Mouse (Mus musculus): ENCODE measurements around the gene Gripap1. TPM values are rescaled to one million over a fixed set of nuclear protein-coding genes. Genes with fewer than 3 reads are reported as not detected.

The Gripap1 gene
- total and polyA plus RNA-seq, 2 experiments from 2014 or later = 28.3 to 61.1 TPM

DNA sequence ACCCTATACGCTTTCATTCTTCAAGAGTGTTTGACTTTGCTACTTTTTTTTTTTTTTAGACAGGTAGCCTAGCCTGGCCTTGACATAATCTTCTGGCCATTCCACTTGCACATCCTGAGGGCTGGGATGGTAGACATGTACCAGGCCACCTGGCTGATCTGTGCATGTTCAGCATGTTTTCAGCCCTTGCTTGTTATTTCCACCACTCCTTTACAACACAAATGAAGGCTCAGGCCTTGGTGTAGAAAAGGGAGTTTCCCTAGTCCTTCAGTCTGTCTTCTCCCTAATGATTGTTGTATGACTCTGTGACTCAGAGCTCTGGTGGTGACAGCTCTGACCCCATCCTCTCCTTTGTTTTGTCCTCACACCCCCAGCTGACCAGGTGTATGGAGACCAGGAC is 77.6 kb downstream of the Gripap1 start:
- Histone ChIP-seq H3K9me3 (ENCODE audit: low read length) (no peaks in the 10 kb centered on the region), H3K27me3 (ENCODE audit: insufficient read depth, low read length) (no peaks in the 10 kb centered on the region), H3K27ac (no peak overlapping the region), H3K4me2 (ENCODE audit: low read depth, low read length) (no peak overlapping the region), H3K4me1 (ENCODE audit: insufficient read depth, low read length) (no peaks in the 10 kb centered on the region), H3K4me3 (ENCODE audit: low read length) (no peak overlapping the region), H3K9ac (replicated peaks; ENCODE audit: low read length) (no peak overlapping the region), H3K36me3 (ENCODE audit: insufficient read depth, low read length) (no peaks in the 10 kb centered on the region)
- DNase-seq (ENCODE audit: low spot score) (no peak), ATAC-seq (no peak)
- 96% methylated on average over 1 of the region's 1 CpGs for WGBS
- TF ChIP-seq CTCF (IDR thresholded peaks at IDR 0.05; ENCODE audit: low read depth) = no peak

DNA sequence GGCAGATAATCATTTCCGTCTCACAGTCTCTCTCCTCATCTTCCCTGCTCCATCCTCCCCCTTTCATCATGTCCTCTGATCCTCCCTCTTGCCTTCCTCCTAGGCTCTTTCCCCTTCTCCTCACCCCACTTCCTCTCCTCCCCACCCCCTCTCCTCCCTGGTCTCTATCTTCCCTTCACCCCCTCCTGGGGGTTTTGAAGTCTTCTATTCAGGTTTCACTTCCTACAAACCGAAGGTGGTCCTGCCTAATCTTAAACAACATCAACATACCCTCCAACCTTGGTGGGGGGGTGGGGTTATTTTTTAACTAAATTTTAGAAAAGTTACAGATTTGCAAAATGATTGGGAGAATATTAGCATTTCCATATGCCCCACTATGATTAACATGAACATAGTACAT is 78.9 kb downstream of the Gripap1 start:
- ATAC-seq = no peak
- TF ChIP-seq CTCF (IDR thresholded peaks at IDR 0.05; ENCODE audit: low read depth) = no peak

DNA sequence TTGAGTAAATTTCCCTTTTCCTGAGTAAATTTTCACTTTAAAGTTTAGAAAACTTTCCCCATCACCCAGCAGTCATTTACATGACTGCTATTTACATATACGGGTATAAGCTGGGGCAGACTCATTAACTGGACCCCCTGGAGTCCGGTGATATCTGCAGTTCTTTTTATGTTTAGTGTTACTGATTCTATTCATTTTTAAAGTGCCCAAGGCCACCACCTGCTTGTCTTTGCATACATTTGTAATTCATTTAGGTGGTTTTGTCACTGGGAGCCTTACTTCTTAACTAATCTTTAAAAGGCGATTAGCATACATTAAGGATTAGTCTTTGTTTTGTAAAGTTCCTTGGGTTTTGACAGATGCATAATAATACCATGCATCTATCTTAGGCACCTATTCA is 80.3 kb downstream of the Gripap1 start:
- no peak for DNase-seq (ENCODE audit: low spot score)
- WGBS = 43% methylated on average over 3 of the region's 3 CpGs
- Histone ChIP-seq H3K4me3 (ENCODE audit: low read length) (no peak overlapping the region), H3K27ac (no peak overlapping the region), H3K9me3 (ENCODE audit: low read length) (no peaks in the 10 kb centered on the region), H3K36me3 (ENCODE audit: insufficient read depth, low read length) (no peaks in the 10 kb centered on the region; the same call in 1 of the 2 replicates), H3K4me2 (ENCODE audit: low read depth, low read length) (no peak overlapping the region), H3K9ac (replicated peaks; ENCODE audit: low read length) (no peak overlapping the region), H3K4me1 (ENCODE audit: insufficient read depth, low read length) (no peaks in the 10 kb centered on the region), H3K27me3 (ENCODE audit: insufficient read depth, low read length) (no peaks in the 10 kb centered on the region)
- TF ChIP-seq CTCF (IDR thresholded peaks at IDR 0.05; ENCODE audit: low read depth) = no peak
- ATAC-seq = no peak

More for the DNA sequence above, 78.9 kb downstream of the Gripap1 start:
- DNase-seq (ENCODE audit: low spot score) = no peak
- H3K9ac ChIP-seq (replicated peaks; ENCODE audit: low read length) = no peak overlapping the region
- H3K4me2 ChIP-seq (ENCODE audit: low read depth, low read length) = no peak overlapping the region
- WGBS = 30% methylated on average over 2 of the region's 2 CpGs
- H3K27me3 ChIP-seq (ENCODE audit: insufficient read depth, low read length) = no peaks in the 10 kb centered on the region
- no peaks in the 10 kb centered on the region for H3K9me3 ChIP-seq (ENCODE audit: low read length)
- H3K4me3 ChIP-seq (ENCODE audit: low read length) = no peak overlapping the region
- no peaks in the 10 kb centered on the region; the same call in 1 of the 2 replicates for H3K36me3 ChIP-seq (ENCODE audit: insufficient read depth, low read length)
- H3K4me1 ChIP-seq (ENCODE audit: insufficient read depth, low read length) = no peaks in the 10 kb centered on the region
- no peak overlapping the region for H3K27ac ChIP-seq

MicroRNA genes within 50 kb of the gene (microRNA counts, 519-probe panel; counts per million panel counts)
- 3,410 counts per million, percentile 57 among the panel's probes with 10 or more counts for microRNA mmu-miR-1198

Small RNAs within 50 kb of the gene (microRNA-seq; reads per million reads assigned to microRNA genes)
- gene Mir1198 = 32.6 to 33.3 reads per million in 2 experiments

Other genes with a start within 250 kb of the Gripap1 start
- gene Foxp3, start 216.1 kb upstream of the Gripap1 start, total RNA-seq (2014; rRNA removed) = not detected in 2 replicates
- 0.08 and 0.10 TPM in 2 replicates for gene Foxp3, start 216.1 kb upstream of the Gripap1 start, polyA plus RNA-seq (2015; fragmentation: Nextera tagmentation; extraction: Ambion mirVana)
- 19.7 and 23.3 TPM in 2 replicates for gene Ppp1r3f, start 215.5 kb upstream of the Gripap1 start, total RNA-seq (2014; rRNA removed)
- 7.1 and 8.6 TPM in 2 replicates for gene Ppp1r3f, start 215.5 kb upstream of the Gripap1 start, polyA plus RNA-seq (2015; fragmentation: Nextera tagmentation; extraction: Ambion mirVana)
- gene Ccdc22, start 184.2 kb upstream of the Gripap1 start, total RNA-seq (2014; rRNA removed) = 35.6 and 47.6 TPM in 2 replicates
- gene Ccdc22, start 184.2 kb upstream of the Gripap1 start, polyA plus RNA-seq (2015; fragmentation: Nextera tagmentation; extraction: Ambion mirVana) = 20.5 and 21.5 TPM in 2 replicates
- gene Cacna1f, start 182.7 kb upstream of the Gripap1 start, total RNA-seq (2014; rRNA removed) = 0.10 TPM in 1 of 2 replicates, not detected in the other
- gene Cacna1f, start 182.7 kb upstream of the Gripap1 start, polyA plus RNA-seq (2015; fragmentation: Nextera tagmentation; extraction: Ambion mirVana) = 0.11 and 0.33 TPM in 2 replicates
- 500 and 512 TPM in 2 replicates for gene Syp, start 151.3 kb upstream of the Gripap1 start, total RNA-seq (2014; rRNA removed)
- gene Syp, start 151.3 kb upstream of the Gripap1 start, polyA plus RNA-seq (2015; fragmentation: Nextera tagmentation; extraction: Ambion mirVana) = 320 and 325 TPM in 2 replicates
- gene Prickle3, start 132.5 kb upstream of the Gripap1 start, total RNA-seq (2014; rRNA removed) = 1.6 and 1.8 TPM in 2 replicates
- gene Prickle3, start 132.5 kb upstream of the Gripap1 start, polyA plus RNA-seq (2015; fragmentation: Nextera tagmentation; extraction: Ambion mirVana) = 1.1 and 1.6 TPM in 2 replicates
- gene Plp2, start 118.4 kb upstream of the Gripap1 start, total RNA-seq (2014; rRNA removed) = 12.9 and 27.7 TPM in 2 replicates
- gene Plp2, start 118.4 kb upstream of the Gripap1 start, polyA plus RNA-seq (2015; fragmentation: Nextera tagmentation; extraction: Ambion mirVana) = 25.2 and 26.5 TPM in 2 replicates
- 4.2 TPM in 1 of 2 replicates, not detected in the other for gene Magix, start 108.5 kb upstream of the Gripap1 start, total RNA-seq (2014; rRNA removed)
- gene Magix, start 108.5 kb upstream of the Gripap1 start, polyA plus RNA-seq (2015; fragmentation: Nextera tagmentation; extraction: Ambion mirVana) = 0.18 and 0.29 TPM in 2 replicates
- 11.0 and 12.0 TPM in 2 replicates for gene Gpkow, start 92.6 kb upstream of the Gripap1 start, total RNA-seq (2014; rRNA removed)
- gene Gpkow, start 92.6 kb upstream of the Gripap1 start, polyA plus RNA-seq (2015; fragmentation: Nextera tagmentation; extraction: Ambion mirVana) = 38.4 and 38.8 TPM in 2 replicates
- gene Wdr45, start 75.4 kb upstream of the Gripap1 start, total RNA-seq (2014; rRNA removed) = 33.2 and 40.6 TPM in 2 replicates
- 34.0 and 36.4 TPM in 2 replicates for gene Wdr45, start 75.4 kb upstream of the Gripap1 start, polyA plus RNA-seq (2015; fragmentation: Nextera tagmentation; extraction: Ambion mirVana)
- gene Gm45208, start 67.5 kb upstream of the Gripap1 start, total RNA-seq (2014; rRNA removed) = not detected in 2 replicates
- 0.66 and 1.2 TPM in 2 replicates for gene Gm45208, start 67.5 kb upstream of the Gripap1 start, polyA plus RNA-seq (2015; fragmentation: Nextera tagmentation; extraction: Ambion mirVana)
- gene Praf2, start 61.3 kb upstream of the Gripap1 start, total RNA-seq (2014; rRNA removed) = 134 and 137 TPM in 2 replicates
- 129 and 134 TPM in 2 replicates for gene Praf2, start 61.3 kb upstream of the Gripap1 start, polyA plus RNA-seq (2015; fragmentation: Nextera tagmentation; extraction: Ambion mirVana)
- gene Ccdc120, start 38.9 kb upstream of the Gripap1 start, total RNA-seq (2014; rRNA removed) = 183 and 387 TPM in 2 replicates
- 47.6 and 53.3 TPM in 2 replicates for gene Ccdc120, start 38.9 kb upstream of the Gripap1 start, polyA plus RNA-seq (2015; fragmentation: Nextera tagmentation; extraction: Ambion mirVana)
- 27.8 and 36.1 TPM in 2 replicates for gene Tfe3, start 27.2 kb upstream of the Gripap1 start, total RNA-seq (2014; rRNA removed)
- 21.4 and 21.5 TPM in 2 replicates for gene Tfe3, start 27.2 kb upstream of the Gripap1 start, polyA plus RNA-seq (2015; fragmentation: Nextera tagmentation; extraction: Ambion mirVana)
- 3.1 and 3.4 TPM in 2 replicates for gene Kcnd1, start 32.5 kb downstream of the Gripap1 start, total RNA-seq (2014; rRNA removed)
- gene Kcnd1, start 32.5 kb downstream of the Gripap1 start, polyA plus RNA-seq (2015; fragmentation: Nextera tagmentation; extraction: Ambion mirVana) = 4.1 and 5.9 TPM in 2 replicates
- 64.9 and 75.8 TPM in 2 replicates for gene Otud5, start 51.6 kb downstream of the Gripap1 start, total RNA-seq (2014; rRNA removed)
- 36.8 and 37.3 TPM in 2 replicates for gene Otud5, start 51.6 kb downstream of the Gripap1 start, polyA plus RNA-seq (2015; fragmentation: Nextera tagmentation; extraction: Ambion mirVana)
- gene Pim2, start 88.5 kb downstream of the Gripap1 start, total RNA-seq (2014; rRNA removed) = 13.9 and 18.3 TPM in 2 replicates
- 20.8 and 22.3 TPM in 2 replicates for gene Pim2, start 88.5 kb downstream of the Gripap1 start, polyA plus RNA-seq (2015; fragmentation: Nextera tagmentation; extraction: Ambion mirVana)
- 38.0 and 61.0 TPM in 2 replicates for gene Slc35a2, start 94.3 kb downstream of the Gripap1 start, total RNA-seq (2014; rRNA removed)
- gene Slc35a2, start 94.3 kb downstream of the Gripap1 start, polyA plus RNA-seq (2015; fragmentation: Nextera tagmentation; extraction: Ambion mirVana) = 43.7 and 46.2 TPM in 2 replicates
- gene Pqbp1, start 109.5 kb downstream of the Gripap1 start, total RNA-seq (2014; rRNA removed) = 83.8 and 100 TPM in 2 replicates
- 200 and 201 TPM in 2 replicates for gene Pqbp1, start 109.5 kb downstream of the Gripap1 start, polyA plus RNA-seq (2015; fragmentation: Nextera tagmentation; extraction: Ambion mirVana)
- gene Timm17b, start 109.6 kb downstream of the Gripap1 start, total RNA-seq (2014; rRNA removed) = 37.3 and 47.4 TPM in 2 replicates
- 125 and 133 TPM in 2 replicates for gene Timm17b, start 109.6 kb downstream of the Gripap1 start, polyA plus RNA-seq (2015; fragmentation: Nextera tagmentation; extraction: Ambion mirVana)
- gene Gm10491, start 118.1 kb downstream of the Gripap1 start, total RNA-seq (2014; rRNA removed) = not detected in 2 replicates
- not detected in 2 replicates for gene Gm10491, start 118.1 kb downstream of the Gripap1 start, polyA plus RNA-seq (2015; fragmentation: Nextera tagmentation; extraction: Ambion mirVana)
- gene Gm10490, start 119.8 kb downstream of the Gripap1 start, total RNA-seq (2014; rRNA removed) = not detected in 2 replicates
- not detected in 2 replicates for gene Gm10490, start 119.8 kb downstream of the Gripap1 start, polyA plus RNA-seq (2015; fragmentation: Nextera tagmentation; extraction: Ambion mirVana)
- 124 and 154 TPM in 2 replicates for gene Pcsk1n, start 130.1 kb downstream of the Gripap1 start, total RNA-seq (2014; rRNA removed)
- 465 and 477 TPM in 2 replicates for gene Pcsk1n, start 130.1 kb downstream of the Gripap1 start, polyA plus RNA-seq (2015; fragmentation: Nextera tagmentation; extraction: Ambion mirVana)
- gene Eras, start 138.8 kb downstream of the Gripap1 start, total RNA-seq (2014; rRNA removed) = not detected in 2 replicates
- gene Eras, start 138.8 kb downstream of the Gripap1 start, polyA plus RNA-seq (2015; fragmentation: Nextera tagmentation; extraction: Ambion mirVana) = not detected in 2 replicates
- 97.9 and 105 TPM in 2 replicates for gene Hdac6, start 158.1 kb downstream of the Gripap1 start, total RNA-seq (2014; rRNA removed)
- gene Hdac6, start 158.1 kb downstream of the Gripap1 start, polyA plus RNA-seq (2015; fragmentation: Nextera tagmentation; extraction: Ambion mirVana) = 54.5 and 57.4 TPM in 2 replicates
- gene Gata1, start 188.3 kb downstream of the Gripap1 start, total RNA-seq (2014; rRNA removed) = not detected in 2 replicates
- not detected in 2 replicates for gene Gata1, start 188.3 kb downstream of the Gripap1 start, polyA plus RNA-seq (2015; fragmentation: Nextera tagmentation; extraction: Ambion mirVana)
- gene Glod5, start 228.7 kb downstream of the Gripap1 start, total RNA-seq (2014; rRNA removed) = 1.9 TPM in 1 of 2 replicates, not detected in the other
- 0.38 and 1.2 TPM in 2 replicates for gene Glod5, start 228.7 kb downstream of the Gripap1 start, polyA plus RNA-seq (2015; fragmentation: Nextera tagmentation; extraction: Ambion mirVana)

Data from hindbrain, postnatal 0 days (tissue).